Mouse (Mus musculus): ENCODE data around the gene Noxred1. TPM values are rescaled to one million over a fixed set of nuclear protein-coding genes. Genes with fewer than 3 reads are reported as not detected.

Gene Noxred1
- polyA plus RNA-seq, 1 experiment from 2014 or later: 1.1 TPM

GRCm38 (mm10) chr12:87195069-87195468 lies 43.5 kb downstream of the Noxred1 start:
- Histone ChIP-seq H3K27ac (ENCODE audit: low read depth, low read length) (no peak overlapping the region), H3K36me3 (ENCODE audit: control insufficient read depth, insufficient read depth, low read length) (no peaks in the 10 kb centered on the region)
- 92% methylated on average over 1 of the region's 1 CpGs for WGBS

DNA sequence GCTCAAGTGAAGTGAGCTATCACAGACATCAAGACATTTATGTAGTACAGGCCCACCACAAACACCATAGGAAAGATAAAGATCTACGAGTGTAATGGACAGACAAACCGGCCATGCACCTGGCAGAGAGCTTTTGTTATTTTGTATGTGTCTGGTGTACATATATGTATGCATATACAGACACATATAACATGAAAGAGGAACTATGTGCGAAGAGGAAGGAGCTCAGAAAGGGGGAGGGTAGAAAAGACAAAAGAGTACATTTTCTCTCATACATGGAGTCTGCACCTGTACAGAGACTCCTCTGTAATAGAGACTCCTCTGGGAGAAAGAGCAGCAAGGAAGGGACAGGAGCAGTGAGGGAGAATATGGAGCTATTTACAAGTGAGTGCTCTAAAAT lies 45.5 kb downstream of the Noxred1 start:
- Histone ChIP-seq H3K36me3 (ENCODE audit: control insufficient read depth, insufficient read depth, low read length) (no peaks in the 10 kb centered on the region), H3K4me1 (replicated peaks; ENCODE audit: control insufficient read depth, insufficient read depth, low read length) (no peaks in the 10 kb centered on the region), H3K4me2 (replicated peaks; ENCODE audit: low read depth, low read length) (no peak overlapping the region), H3K4me3 (ENCODE audit: low read depth, low read length) (no peak overlapping the region), H3K27me3 (ENCODE audit: control insufficient read depth, insufficient read depth, low read length) (no peaks in the 10 kb centered on the region), H3K9ac (ENCODE audit: low read depth, low read length) (no peak overlapping the region), H3K9me3 (ENCODE audit: control insufficient read depth, low read length) (no peaks in the 10 kb centered on the region), H3K27ac (ENCODE audit: low read depth, low read length) (no peak overlapping the region)
- ATAC-seq (ENCODE audit: low FRiP score) (no peak), DNase-seq (ENCODE audit: low spot score) (no peak)
- 93% methylated on average over 3 of the region's 3 CpGs for WGBS

More at GRCm38 (mm10) chr12:87195069-87195468, 43.5 kb downstream of the Noxred1 start:
- Histone ChIP-seq H3K27me3 (ENCODE audit: control insufficient read depth, insufficient read depth, low read length) (no peaks in the 10 kb centered on the region), H3K9ac (ENCODE audit: low read depth, low read length) (no peak overlapping the region), H3K4me3 (ENCODE audit: low read depth, low read length) (no peak overlapping the region), H3K4me1 (replicated peaks; ENCODE audit: control insufficient read depth, insufficient read depth, low read length) (peaks cover 6% of the 10 kb centered on the region), H3K9me3 (ENCODE audit: control insufficient read depth, low read length) (no peaks in the 10 kb centered on the region), H3K4me2 (replicated peaks; ENCODE audit: low read depth, low read length) (no peak overlapping the region)
- ATAC-seq (ENCODE audit: low FRiP score) (no peak), DNase-seq (ENCODE audit: low spot score) (no peak)

DNA sequence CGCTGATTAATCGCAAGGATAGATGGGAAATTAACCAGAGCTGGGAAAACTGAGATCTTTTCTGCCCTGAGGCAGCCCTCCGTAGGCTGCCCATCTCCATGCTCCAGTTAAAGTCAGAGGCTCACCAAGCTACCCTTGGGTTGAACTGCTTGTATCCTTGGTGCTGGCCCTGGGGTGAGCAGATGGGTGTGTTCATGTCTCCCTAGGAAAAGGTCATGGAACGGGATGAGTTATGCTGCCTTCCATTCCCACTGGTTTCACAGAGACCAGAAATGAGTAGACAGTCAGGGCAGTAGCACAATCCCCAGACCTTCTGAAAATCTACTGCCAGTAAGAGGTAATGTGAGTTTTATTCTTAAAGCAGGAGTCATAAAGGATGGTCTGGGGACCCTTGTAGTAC lies 60.9 kb downstream of the Noxred1 start:
- H3K9ac ChIP-seq (ENCODE audit: low read depth, low read length): no peak overlapping the region
- no peak for ATAC-seq (ENCODE audit: low FRiP score)
- H3K4me3 ChIP-seq (ENCODE audit: low read depth, low read length): no peak overlapping the region

DNA sequence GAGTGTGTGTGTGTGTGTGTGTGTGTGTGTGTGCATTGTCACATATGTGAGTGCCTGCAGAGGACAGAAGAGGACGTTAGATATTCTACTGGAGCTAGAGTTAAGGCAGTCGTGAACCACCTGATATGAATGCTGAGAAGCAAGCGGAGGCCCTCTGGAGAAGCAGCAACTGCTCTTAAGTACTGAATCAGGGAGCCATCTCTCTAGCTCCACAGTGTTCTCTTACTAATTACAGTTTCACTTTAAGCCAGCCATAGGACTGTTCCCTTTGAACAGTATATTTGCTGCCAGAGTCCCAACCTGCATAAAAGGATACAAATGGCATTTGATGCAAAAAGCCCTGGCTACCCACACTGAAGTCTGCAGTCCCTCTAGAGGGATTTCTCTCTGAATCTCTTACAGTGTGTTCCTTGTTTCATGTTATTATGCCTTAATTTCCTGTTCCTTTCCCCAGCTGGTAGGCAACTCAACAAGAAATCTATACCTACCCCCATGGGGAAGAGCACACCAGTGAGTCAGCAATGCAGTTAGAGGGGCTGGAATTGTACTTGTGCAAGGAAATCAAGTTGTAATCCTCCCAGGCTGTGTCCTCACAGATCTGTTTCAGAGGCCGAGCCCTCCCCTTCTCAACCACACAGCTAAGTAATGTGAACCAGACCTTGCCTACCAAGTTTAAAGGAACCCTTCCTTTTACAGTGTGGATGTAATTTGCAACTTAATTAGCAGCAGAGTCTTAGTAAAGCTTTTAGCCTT lies 63.2 kb downstream of the Noxred1 start:
- DNase-seq (ENCODE audit: low spot score) (no peak), ATAC-seq (ENCODE audit: low FRiP score) (no peak)
- H3K4me2 ChIP-seq (replicated peaks; ENCODE audit: low read depth, low read length): no peak overlapping the region
- H3K27me3 ChIP-seq (ENCODE audit: control insufficient read depth, insufficient read depth, low read length): no peaks in the 10 kb centered on the region
- WGBS: 77% methylated on average over 4 of the region's 4 CpGs
- no peak overlapping the region for H3K27ac ChIP-seq (ENCODE audit: low read depth, low read length)
- H3K4me1 ChIP-seq (replicated peaks; ENCODE audit: control insufficient read depth, insufficient read depth, low read length): no peaks in the 10 kb centered on the region
- H3K9ac ChIP-seq (ENCODE audit: low read depth, low read length): no peak overlapping the region
- H3K4me3 ChIP-seq (ENCODE audit: low read depth, low read length): no peak overlapping the region
- no peaks in the 10 kb centered on the region for H3K9me3 ChIP-seq (ENCODE audit: control insufficient read depth, low read length)
- H3K36me3 ChIP-seq (ENCODE audit: control insufficient read depth, insufficient read depth, low read length): peaks cover 4% of the 10 kb centered on the region; the same call in 1 of the 2 replicates

More for the DNA sequence above, 60.9 kb downstream of the Noxred1 start:
- Histone ChIP-seq H3K4me1 (replicated peaks; ENCODE audit: control insufficient read depth, insufficient read depth, low read length) (no peaks in the 10 kb centered on the region), H3K9me3 (ENCODE audit: control insufficient read depth, low read length) (no peaks in the 10 kb centered on the region), H3K36me3 (ENCODE audit: control insufficient read depth, insufficient read depth, low read length) (peaks cover 4% of the 10 kb centered on the region; the same call in 1 of the 2 replicates), H3K4me2 (replicated peaks; ENCODE audit: low read depth, low read length) (no peak overlapping the region), H3K27ac (ENCODE audit: low read depth, low read length) (no peak overlapping the region), H3K27me3 (ENCODE audit: control insufficient read depth, insufficient read depth, low read length) (no peaks in the 10 kb centered on the region)
- no peak for DNase-seq (ENCODE audit: low spot score)
- 95% methylated on average over 4 of the region's 4 CpGs for WGBS

Other genes starting within 250 kb of the Noxred1 start
- 0.82 and 0.89 TPM in 2 replicates for gene Zdhhc22, start 248.3 kb downstream of the Noxred1 start, polyA plus RNA-seq (2014; fragmentation: Nextera tagmentation; extraction: Ambion mirVana)
- gene Tmem63c, start 217.4 kb downstream of the Noxred1 start, polyA plus RNA-seq (2014; fragmentation: Nextera tagmentation; extraction: Ambion mirVana): 0.66 and 1.4 TPM in 2 replicates
- 0.14 and 0.28 TPM in 2 replicates for gene Ngb, start 136.2 kb downstream of the Noxred1 start, polyA plus RNA-seq (2014; fragmentation: Nextera tagmentation; extraction: Ambion mirVana)
- gene Gstz1, start 91.6 kb downstream of the Noxred1 start, polyA plus RNA-seq (2014; fragmentation: Nextera tagmentation; extraction: Ambion mirVana): 26.0 and 31.4 TPM in 2 replicates
- gene Pomt2, start 90.8 kb downstream of the Noxred1 start, polyA plus RNA-seq (2014; fragmentation: Nextera tagmentation; extraction: Ambion mirVana): 14.8 and 17.0 TPM in 2 replicates
- 1.4 and 1.6 TPM in 2 replicates for gene Samd15, start 39.0 kb downstream of the Noxred1 start, polyA plus RNA-seq (2014; fragmentation: Nextera tagmentation; extraction: Ambion mirVana)
- 3.3 and 5.3 TPM in 2 replicates for gene Tmed8, start 38.3 kb downstream of the Noxred1 start, polyA plus RNA-seq (2014; fragmentation: Nextera tagmentation; extraction: Ambion mirVana)
- 62.3 and 65.6 TPM in 2 replicates for gene Vipas39, start 27.5 kb upstream of the Noxred1 start, polyA plus RNA-seq (2014; fragmentation: Nextera tagmentation; extraction: Ambion mirVana)
- gene Ahsa1, start 27.7 kb upstream of the Noxred1 start, polyA plus RNA-seq (2014; fragmentation: Nextera tagmentation; extraction: Ambion mirVana): 210 and 222 TPM in 2 replicates
- 0.63 and 0.99 TPM in 2 replicates for gene Ism2, start 61.0 kb upstream of the Noxred1 start, polyA plus RNA-seq (2014; fragmentation: Nextera tagmentation; extraction: Ambion mirVana)
- 62.4 and 63.7 TPM in 2 replicates for gene Sptlc2, start 149.6 kb upstream of the Noxred1 start, polyA plus RNA-seq (2014; fragmentation: Nextera tagmentation; extraction: Ambion mirVana)
- gene Slirp, start 205.2 kb upstream of the Noxred1 start, polyA plus RNA-seq (2014; fragmentation: Nextera tagmentation; extraction: Ambion mirVana): 277 and 302 TPM in 2 replicates
- gene Alkbh1, start 205.3 kb upstream of the Noxred1 start, polyA plus RNA-seq (2014; fragmentation: Nextera tagmentation; extraction: Ambion mirVana): 43.5 and 56.0 TPM in 2 replicates
- 156 and 160 TPM in 2 replicates for gene Snw1, start 233.5 kb upstream of the Noxred1 start, polyA plus RNA-seq (2014; fragmentation: Nextera tagmentation; extraction: Ambion mirVana)

All from hindbrain, embryonic 11.5 days (tissue).